Mouse (Mus musculus): ENCODE results near the gene Ppp1r21. TPM values are rescaled to one million over a fixed set of nuclear protein-coding genes. Genes with fewer than 3 reads are reported as not detected.

Ppp1r21 gene
- total RNA-seq (2021): 10 to 100 TPM; 10.1 to 10.8 TPM
- long read RNA-seq, experiment 1: 0 reads
- long read RNA-seq, experiment 2, partial matches to known transcripts: 0 of 1 reads
- long read RNA-seq, experiment 2, other reads (novel, unspliced or antisense): 0 of 1 reads

DNA sequence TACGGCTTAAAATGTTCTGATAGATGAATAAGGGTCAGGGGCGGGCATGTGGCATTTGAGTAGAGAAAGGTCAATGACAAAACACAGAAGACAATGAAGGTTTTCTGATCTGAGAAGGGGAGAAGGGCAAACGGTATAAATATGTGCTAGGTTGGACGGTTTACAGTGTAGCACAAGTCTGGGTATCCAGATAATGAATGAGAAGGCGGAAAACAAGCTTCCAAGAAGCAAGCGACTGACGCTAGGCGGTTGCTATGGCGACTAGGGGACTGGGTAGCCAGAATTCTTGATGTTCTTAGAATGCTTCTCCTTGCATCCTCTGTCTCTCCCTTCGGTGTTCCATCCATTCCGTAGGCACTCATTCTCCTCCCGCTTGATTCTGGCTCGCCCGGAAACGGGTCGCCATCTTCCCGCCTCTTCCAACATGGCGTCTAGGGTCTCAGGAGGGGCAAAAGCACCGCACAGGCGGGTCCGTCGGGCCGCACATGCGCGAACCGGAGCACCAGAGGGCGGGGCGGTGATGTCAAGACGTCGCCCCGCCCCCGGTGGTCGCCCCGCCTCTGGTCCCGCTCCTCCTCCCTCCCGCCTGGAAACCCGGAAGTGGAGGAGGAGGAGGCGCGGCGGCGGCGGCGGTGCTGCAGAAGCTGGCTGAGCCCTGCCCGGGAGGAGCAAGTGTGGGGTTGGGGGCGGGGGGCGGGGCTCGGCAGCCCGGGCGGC is at the start of gene Ppp1r21:
Gene Ppp1r21 (plus strand): TSS at position 600 of the 717 bp plus-strand sequence.
- peak; percentile 97 for DNase-seq

DNA sequence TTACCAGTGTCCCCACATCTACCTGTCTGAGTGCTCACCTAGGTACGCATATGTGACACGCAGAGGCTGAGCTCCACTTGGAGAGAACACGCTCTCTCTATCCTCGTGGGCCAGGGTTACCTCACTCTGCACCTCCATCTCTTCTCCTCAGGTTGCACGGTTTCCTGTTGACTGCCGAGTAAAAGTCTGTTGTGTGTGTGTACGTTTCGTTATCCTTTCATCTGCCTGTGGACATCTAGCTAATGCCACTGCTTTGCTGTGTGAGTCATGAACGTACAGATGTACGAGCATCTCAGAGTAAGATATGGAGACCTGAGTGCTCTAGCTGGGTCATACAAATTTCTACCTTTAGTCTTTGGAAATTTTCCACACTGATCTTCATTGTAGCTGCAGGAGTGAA is 49.5 kb upstream of the Ppp1r21 start:
- no peak for DNase-seq

DNA sequence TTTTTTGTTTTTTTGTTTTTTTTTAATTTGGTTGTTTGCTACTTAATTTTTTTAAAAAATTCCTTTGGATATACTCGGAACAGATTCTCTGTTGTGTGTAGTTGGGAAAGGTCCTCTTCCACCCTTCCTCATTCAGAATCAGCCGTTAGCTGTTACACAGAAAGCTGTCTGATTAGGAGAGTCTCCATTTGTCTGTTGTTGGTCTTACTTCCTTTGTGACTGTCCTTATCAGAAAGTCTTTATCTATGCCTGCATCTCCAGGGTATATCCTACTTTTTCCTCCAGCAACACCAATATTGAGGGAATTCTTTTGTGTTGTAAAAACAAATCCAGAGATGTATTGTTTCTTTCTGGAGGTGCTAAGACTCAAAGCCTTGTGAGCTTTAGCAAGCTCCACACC is 48.9 kb upstream of the Ppp1r21 start:
- no peak for DNase-seq

DNA sequence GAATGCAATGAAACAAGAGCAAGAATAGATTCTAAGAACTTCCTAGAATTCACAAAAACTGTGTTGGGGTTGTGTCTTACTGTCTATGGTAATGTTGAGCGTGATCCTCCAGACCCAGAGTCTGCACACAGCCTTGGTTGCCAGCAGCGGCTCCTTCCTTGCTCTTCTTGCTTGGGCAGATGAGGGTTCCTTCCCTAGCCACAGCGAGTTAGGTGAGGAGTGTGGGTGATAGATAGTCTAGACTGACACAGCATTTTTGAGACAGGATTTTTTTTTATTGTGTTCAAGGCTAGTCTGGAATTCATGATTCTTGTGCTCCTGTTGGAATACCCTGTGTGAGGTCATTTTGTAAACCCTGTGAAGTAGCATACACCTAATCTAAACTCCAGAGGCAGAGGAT is 48.3 kb upstream of the Ppp1r21 start:
- no peak for DNase-seq

DNA sequence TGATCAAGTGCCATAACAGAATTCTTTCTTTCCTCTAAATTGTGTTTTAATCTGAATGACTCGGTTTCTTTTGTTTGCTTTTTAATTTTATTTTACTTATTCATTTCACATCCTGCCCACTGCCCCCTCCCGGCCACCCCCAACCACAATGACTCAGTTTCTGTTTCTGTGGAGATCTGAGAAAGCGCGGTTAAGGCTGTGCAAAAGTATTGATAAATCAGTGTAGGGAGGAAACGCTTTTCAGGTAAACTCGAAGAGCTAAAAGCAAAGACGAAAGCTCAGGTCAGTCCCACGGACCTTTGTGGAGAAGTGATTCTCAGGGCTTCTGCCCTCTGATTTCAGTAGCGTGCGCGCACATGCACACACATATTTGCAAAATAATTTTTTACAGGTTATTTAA is 45.4 kb upstream of the Ppp1r21 start:
- DNase-seq: no peak

DNA sequence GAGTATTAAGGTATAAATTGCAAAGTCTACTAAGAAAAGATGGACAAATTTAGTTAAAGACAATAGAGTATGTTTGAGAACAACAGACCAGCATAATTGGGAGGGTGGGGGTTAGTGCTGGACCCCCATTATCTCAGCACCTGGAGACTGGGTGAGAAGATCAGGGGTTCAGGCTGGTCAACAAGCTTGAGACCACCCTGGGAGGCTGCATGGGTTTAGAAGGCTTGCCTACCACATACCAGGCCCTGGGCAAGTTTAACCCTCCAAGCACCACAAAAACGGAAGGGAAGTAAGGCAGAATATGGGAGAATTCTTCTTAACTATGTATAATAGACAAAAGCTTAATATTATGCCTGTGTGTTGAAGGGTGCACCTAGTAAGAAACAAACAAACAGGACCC is 45.0 kb upstream of the Ppp1r21 start:
- no peak for DNase-seq

DNA sequence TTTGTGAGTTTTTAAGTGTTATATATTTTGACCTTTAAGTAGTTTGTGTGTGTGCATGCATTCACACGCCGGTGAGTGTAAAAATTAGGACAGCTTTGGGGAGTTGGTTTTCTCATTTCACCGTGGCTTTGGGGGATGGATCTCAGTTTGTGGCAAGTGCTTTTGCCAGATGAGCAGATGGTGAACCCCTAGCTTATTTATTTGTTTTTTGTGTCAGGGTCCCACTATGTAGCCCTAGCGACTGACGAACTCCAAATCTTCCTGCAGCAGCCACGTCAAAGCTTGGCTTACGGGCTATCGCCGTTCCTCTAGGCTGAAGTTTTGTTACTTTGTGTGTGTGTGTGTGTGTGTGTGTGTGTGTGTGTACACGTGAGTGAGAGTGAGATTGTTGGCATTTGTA is 39.4 kb upstream of the Ppp1r21 start:
- DNase-seq: no peak

DNA sequence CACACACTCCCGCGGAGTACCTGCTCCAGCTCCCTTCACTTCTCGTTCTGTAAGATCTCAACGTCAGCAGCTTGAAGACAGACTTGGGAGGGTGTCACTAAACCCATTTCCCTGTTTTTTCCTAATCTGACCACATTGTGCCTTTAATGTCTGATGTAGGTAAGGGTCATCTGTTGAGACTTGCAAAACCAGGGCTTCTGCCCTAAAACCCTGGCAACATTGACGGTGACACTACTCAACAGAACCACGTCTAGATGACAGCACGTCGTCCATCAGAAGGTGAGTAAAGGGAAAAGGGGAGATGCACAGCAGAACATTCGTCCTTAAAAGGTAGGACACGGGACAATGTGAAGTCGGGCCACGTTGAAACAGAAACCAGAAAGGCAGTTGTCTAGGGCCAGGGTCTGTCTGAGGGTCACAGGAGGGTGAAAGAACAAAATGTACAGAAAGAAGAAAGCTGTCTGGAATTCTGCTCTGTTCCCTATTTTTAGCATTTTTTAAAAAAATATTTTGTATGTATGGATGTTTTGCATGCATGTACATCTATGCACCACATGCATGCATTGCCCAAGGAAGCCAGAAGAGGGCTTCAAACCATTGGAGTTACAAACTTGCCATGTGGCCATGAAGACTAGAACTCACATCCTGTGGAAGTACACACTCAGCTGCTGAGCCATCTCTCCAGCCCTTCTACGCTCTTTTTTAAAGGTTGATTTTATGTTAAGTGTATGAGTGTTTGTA is 38.4 kb upstream of the Ppp1r21 start:
- DNase-seq: no peak

DNA sequence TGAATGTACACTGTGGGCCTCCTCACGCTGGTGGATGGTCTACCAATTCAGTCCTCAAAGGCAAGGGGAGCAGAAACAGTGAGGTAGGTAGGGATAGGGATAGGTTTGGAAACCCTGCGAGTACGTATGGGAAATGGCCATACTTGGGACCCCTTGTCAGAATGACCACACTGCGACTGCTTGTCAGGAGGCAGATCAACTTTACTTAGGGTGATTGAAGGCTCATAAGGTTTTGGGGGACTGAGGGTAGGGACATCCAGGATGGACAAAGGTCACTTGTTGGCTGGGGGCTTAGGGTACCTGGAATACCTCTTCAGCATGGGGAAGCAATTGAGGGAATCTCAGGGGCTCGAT is 37.8 kb upstream of the Ppp1r21 start:
- no peak for DNase-seq

DNA sequence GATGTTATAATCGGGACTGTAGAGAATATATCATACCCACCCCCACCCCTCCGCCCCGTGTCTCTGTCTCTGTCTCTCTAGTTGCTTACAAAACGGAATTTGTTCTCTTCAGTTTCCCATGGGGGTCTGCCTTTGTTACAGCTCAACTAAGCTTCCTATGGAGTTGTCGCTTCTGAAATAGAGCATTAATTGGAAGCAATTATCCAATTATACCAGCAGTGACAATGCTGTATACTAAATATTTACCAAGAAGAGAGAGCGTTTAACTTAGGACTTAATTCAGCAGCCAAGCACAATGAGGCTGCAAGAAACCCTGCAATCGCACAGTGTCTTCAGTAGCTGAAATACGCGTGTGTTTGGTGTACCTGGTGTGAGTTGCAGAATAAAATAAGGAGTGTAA is 36.4 kb upstream of the Ppp1r21 start:
- DNase-seq: no peak

DNA sequence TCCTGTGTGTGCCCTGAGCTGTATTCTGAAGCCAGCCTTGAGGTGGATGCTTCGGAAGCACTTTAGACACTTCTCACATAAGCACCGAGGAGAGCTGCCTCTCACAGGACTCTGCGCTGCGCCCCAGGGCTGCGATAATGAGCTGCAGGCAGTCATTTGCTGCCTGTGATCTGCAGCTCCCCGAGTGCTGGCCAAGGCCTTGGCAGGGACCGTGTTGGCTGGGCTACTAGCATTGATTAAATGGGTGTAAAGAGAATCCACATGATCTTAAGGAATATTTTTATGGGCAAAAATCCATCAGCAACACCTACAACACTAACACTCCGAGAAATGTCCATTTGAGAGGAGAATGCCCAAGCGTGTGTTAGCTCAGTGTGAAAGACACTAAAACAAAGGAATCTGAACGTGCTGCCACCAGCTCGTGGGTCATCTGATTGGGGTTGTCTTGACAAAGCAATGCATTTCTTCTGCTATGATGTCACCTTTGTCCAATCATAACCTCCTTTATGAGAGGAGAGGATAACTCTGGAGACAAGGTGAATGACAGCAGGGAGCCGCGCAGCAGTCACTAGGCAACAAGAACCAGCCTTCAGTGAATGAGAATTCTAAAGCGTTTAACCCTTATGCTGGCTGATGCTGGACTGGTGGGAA is 35.7 kb upstream of the Ppp1r21 start:
- DNase-seq: peak in 1 of 2 experiments; percentile 15

DNA sequence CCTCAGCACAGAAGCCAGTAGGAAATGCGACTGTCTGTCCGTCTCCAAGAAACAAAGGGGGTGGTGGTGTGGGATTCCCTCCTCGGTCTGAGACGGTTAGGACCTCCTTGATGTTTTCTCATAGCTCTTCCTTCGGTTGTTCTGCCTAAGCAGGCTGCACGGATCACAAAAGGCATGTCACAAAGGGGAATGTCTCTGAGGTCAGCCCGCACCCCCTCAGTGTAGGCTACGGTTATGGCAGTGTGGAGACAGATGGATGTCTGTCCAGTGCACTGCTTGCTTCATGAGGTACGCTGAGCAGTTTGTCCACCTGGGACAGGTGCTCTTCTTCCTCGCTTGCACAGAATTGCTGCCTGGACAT is 35.2 kb upstream of the Ppp1r21 start:
- DNase-seq: no peak

DNA sequence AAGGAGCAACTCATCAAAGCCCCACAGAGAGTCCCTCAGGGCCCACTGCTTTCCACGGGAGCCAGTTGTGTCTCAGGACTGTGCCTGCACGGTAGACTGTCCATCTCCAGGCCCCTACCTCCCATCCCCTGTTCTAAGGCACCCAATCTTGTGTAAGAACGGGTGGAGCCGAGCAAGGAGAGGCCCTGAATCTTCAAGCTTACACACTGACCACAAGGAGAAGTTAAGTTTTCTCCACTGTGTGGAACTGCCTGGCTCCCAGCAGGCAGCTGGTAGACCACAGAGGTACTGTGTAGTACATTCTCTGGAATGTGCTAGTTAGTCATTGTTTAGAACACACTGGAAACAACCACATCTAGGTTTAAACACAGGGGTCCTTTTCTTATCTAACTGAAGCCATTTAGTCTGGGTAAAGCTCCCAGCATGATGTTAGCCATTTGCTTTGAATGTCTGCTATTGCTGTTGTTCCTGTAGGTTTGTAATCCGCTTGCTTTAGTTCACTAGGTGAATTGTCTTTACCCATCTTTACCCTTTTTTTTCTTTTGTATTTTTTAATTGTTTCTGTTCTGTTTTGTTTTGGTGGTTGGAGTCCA is 31.7 kb upstream of the Ppp1r21 start:
- DNase-seq: no peak

DNA sequence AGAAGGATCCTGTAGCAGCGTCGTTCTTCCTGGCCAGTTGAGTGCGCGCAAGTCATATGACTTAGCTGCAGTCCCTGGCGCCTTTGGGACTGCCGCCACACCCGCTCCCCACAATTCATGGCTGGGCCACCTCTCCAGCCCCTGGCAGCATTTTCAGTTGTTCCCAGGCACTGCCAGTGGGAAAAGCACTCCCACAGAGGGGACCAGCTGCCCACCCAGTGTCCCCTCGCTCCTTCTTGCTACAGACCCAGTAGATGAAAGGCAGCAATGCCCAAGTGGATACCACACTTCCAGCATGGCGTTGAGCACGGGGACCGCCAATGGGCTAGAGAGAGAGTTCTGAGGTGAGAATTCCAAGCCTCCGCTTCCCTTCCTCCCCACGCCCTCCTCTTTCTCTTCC is 25.9 kb upstream of the Ppp1r21 start:
- DNase-seq: no peak

DNA sequence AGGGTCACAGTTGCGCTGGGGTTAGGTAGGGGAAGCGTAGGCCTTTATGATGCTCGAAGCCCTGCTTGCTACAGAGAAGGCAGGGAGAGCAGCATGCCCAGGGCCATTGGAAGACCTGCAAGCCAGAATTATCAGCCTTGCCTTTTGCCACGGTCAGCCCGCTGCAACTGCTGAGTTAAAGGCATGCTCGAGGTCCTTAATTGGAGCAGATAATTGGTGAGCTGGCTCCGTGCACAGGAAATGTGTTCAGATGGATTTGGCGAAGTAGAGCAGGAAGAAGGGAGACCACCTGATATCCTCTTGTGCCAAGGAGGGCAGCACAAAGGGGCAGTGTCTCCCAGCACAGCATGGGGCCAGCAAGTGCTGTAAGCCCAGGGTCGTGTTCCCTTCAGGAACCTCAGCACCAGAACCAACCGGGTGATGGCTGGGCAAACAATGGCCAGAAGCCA is 24.6 kb upstream of the Ppp1r21 start:
- no peak for DNase-seq

DNA sequence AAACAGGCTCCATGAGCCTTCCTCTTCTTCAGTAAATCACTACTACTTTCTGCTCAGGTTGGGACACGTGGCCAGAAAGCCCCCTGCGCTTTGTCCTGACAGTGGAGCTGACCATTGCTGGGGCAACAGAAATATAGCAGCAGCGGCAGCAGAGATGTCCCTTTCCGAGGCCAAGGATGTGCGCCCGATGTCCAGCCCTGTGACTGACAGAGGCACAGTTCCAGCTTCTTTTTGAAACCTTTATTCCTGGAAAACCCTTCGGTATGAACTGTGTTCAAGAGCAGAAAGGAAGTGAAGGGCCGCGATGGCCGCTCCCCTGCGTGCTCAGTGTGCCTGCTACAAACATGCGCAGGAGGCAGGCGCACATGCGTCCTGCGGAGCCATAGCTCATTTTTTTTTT is 24.0 kb upstream of the Ppp1r21 start:
- DNase-seq: no peak

DNA sequence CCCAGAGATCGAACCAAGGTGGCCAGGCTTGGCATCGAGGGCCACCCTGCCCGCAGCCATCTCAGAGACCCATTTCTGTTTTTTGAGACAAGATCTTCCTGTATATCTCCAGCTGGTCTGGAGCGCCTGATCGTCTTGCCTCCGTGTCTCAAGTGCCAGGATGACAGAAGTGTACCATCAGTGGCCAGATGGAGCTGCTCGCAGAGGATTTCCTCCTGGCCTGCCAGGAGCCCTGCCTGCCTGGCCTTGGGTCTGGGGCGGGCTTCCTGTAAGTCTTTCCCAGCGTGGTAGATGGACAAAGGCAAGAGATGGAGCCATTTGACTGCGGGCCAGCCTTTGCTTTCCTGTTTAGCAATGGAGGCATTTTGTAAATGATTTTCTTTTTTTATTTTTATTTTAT is 22.5 kb upstream of the Ppp1r21 start:
- no peak for DNase-seq

DNA sequence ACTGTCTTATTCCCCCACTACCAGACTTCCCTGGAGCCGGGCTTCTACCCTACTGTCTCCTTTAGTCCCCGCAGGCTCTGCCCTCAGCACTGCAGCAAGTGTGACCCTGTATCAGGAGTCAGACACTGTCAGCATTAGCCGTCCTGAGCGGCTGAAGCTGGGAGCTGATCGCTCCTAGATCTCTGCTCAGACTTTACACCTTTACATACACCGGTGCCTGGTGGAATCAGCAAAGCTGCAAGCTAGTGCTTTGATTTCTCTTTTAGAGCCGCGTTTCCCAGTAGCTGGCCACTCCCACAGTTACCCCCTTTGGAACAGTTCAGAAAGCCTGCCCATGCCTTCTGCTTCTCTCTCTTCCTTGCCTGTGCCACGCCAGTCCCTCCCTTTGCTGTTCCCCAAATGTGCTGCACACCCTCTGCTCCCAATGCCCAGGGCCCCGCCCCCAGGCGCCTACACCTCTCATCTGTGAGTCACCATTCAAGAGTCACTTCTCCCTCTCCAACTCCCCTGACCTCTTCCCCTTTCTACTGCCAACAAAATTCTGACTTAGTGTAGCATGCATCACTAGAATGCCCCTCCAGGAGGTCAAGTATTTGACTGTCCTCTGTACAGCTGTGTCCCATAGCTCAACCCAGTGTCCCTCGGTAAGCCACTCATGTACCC is 20.9 kb upstream of the Ppp1r21 start:
- DNase-seq: peak; percentile 64 to 83

DNA sequence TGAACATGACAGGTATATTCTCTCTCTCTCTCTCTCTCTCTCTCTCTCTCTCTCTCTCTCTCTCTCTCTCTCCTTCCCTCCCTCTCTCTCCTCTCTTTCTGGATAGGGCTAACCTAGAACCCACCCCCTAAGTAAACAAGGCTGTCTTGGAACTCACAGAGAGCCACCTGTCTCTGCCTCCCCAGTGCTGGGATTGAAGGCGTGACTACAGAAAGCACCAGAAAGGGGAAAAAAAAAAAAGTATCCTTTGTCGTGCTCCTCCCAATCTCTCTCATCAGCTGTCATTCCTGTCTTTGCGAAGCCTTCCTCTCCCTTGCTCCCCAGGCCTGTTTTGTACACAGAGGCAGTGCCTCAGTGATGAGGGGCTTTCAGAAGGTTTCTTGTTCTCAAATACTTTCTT is 19.9 kb upstream of the Ppp1r21 start:
- DNase-seq: no peak

DNA sequence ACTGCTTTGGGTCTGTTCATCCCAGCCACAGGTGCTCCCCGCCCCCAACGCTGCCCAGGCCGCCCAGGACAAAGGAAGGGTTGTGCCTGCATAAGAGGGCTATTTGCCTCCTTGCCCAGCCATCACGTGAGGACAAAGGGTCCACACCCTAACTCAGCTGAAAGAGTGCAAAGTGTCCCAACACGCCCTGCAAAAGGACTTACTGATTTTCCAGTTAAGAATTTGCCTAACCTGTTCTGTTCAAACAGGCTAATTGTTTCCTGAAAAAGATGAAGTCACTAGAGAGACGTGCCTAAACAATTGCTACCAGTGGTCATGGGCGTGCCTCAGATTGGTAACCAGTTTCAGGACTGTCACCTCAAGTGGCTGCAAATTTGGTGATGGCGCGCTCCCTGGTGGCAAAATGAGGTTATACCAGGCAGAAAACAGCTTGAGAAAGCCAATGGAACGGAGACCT is 18.8 kb upstream of the Ppp1r21 start:
- DNase-seq: peak; percentile 76 to 92

DNA sequence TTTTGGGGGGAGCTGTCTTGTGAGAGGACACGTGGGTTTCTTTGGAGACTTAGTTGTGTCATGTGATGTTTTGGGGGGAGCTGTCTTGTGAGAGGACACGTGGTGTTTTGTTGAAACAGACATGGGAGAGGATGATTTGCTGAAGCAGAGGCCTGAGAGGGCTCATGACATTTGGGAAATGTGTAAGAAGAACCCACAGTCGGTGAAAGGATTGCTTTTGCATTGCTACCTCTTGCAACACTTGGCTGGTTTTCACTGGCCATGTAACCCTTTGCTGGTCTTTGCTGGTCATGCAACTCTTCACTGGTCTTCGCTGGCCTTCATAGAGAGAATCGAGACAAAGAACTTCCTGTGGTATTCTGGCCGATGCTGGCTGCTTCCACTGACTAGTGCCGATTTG is 13.4 kb upstream of the Ppp1r21 start:
- no peak for DNase-seq

DNA sequence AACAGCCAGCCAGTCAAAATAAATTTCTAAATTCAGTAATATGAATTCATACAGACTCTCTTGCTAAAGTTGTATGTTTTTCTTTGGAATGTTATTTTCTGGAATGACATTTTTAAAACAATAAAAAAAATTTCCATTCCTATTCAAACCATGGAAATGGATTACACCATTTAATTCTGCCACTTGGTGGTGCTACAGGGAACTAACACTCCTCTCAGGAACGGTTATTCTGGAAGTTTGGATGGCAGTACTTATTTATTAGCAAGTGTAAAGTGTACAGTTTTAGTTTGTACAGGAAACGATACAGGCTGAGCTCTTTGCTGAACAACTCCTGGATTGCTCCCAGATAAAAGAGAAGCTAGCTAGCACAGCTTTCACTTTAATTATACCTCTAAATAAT is 2.1 kb upstream of the Ppp1r21 start:
- DNase-seq: peak; percentile 45 to 71
